Mouse (Mus musculus): ENCODE data around the gene Amdhd1. TPM values are rescaled to one million over a fixed set of nuclear protein-coding genes. Genes with fewer than 3 reads are reported as not detected.

The Amdhd1 gene
- total RNA-seq, 2 experiments from 2014 or later: 0.54 to 0.61 TPM

- DNase-seq (ENCODE audit: extremely low spot score in 1 of 2, low spot score in 2 of 2): no peak
- no peak overlapping the region for H3K27ac ChIP-seq
- TF ChIP-seq CTCF (IDR thresholded peaks at IDR 0.05): no peak
- H3K4me3 ChIP-seq: no peak overlapping the region
- intact Hi-C loops (cut with DNase I): no loop called here
These were observed 1.5 kb downstream of the Amdhd1 start for GRCm38 (mm10) chr10:93538287-93538686.

GRCm38 (mm10) chr10:93525329-93525728 is 14.5 kb downstream of the Amdhd1 start:
- intact Hi-C loops (cut with DNase I): no loop called here
- no peak for TF ChIP-seq CTCF (IDR thresholded peaks at IDR 0.05)
- Histone ChIP-seq H3K27ac (no peak overlapping the region), H3K4me3 (no peak overlapping the region)
- DNase-seq (ENCODE audit: extremely low spot score in 1 of 2, low spot score in 2 of 2): no peak

- Histone ChIP-seq H3K27ac (no peak overlapping the region), H3K4me3 (no peak overlapping the region)
- intact Hi-C loops (cut with DNase I): no loop called here
- DNase-seq (ENCODE audit: extremely low spot score in 1 of 2, low spot score in 2 of 2): no peak
- no peak for TF ChIP-seq CTCF (IDR thresholded peaks at IDR 0.05)
These were observed 18.8 kb downstream of the Amdhd1 start for GRCm38 (mm10) chr10:93520994-93521393.

GRCm38 (mm10) chr10:93519756-93520155 is 20.1 kb downstream of the Amdhd1 start:
- intact Hi-C loops (cut with DNase I): no loop called here
- no peak overlapping the region for H3K27ac ChIP-seq
- no peak for DNase-seq (ENCODE audit: extremely low spot score in 1 of 2, low spot score in 2 of 2)
- no peak overlapping the region for H3K4me3 ChIP-seq
- no peak for TF ChIP-seq CTCF (IDR thresholded peaks at IDR 0.05)

- intact Hi-C loops (cut with DNase I): no loop called here
- TF ChIP-seq CTCF (IDR thresholded peaks at IDR 0.05): no peak
- Histone ChIP-seq H3K4me3 (no peak overlapping the region), H3K27ac (no peak overlapping the region)
- DNase-seq (ENCODE audit: extremely low spot score in 1 of 2, low spot score in 2 of 2): no peak
These were observed 20.7 kb downstream of the Amdhd1 start for GRCm38 (mm10) chr10:93519159-93519558.

GRCm38 (mm10) chr10:93518620-93519019 is 21.2 kb downstream of the Amdhd1 start:
- TF ChIP-seq CTCF (IDR thresholded peaks at IDR 0.05): no peak
- DNase-seq (ENCODE audit: extremely low spot score in 1 of 2, low spot score in 2 of 2): no peak
- H3K27ac ChIP-seq: no peak overlapping the region
- intact Hi-C loops (cut with DNase I): no loop called here
- H3K4me3 ChIP-seq: no peak overlapping the region

- H3K4me3 ChIP-seq: no peak overlapping the region
- TF ChIP-seq CTCF (IDR thresholded peaks at IDR 0.05): no peak
- intact Hi-C loops (cut with DNase I): no loop called here
- no peak overlapping the region for H3K27ac ChIP-seq
- DNase-seq (ENCODE audit: extremely low spot score in 1 of 2, low spot score in 2 of 2): no peak
These were observed 21.6 kb downstream of the Amdhd1 start for GRCm38 (mm10) chr10:93518186-93518585.

GRCm38 (mm10) chr10:93517754-93518153 is 22.1 kb downstream of the Amdhd1 start:
- intact Hi-C loops (cut with DNase I): no loop called here
- no peak for TF ChIP-seq CTCF (IDR thresholded peaks at IDR 0.05)
- no peak for DNase-seq (ENCODE audit: extremely low spot score in 1 of 2, low spot score in 2 of 2)
- Histone ChIP-seq H3K27ac (no peak overlapping the region), H3K4me3 (no peak overlapping the region)

GRCm38 (mm10) chr10:93515927-93516326 is 23.9 kb downstream of the Amdhd1 start:
- Histone ChIP-seq H3K4me3 (no peak overlapping the region), H3K27ac (no peak overlapping the region)
- no peak for TF ChIP-seq CTCF (IDR thresholded peaks at IDR 0.05)
- intact Hi-C loops (cut with DNase I): no loop called here
- no peak for DNase-seq (ENCODE audit: extremely low spot score in 1 of 2, low spot score in 2 of 2)

GRCm38 (mm10) chr10:93515419-93515818 is 24.4 kb downstream of the Amdhd1 start:
- H3K27ac ChIP-seq: no peak overlapping the region
- no peak for DNase-seq (ENCODE audit: extremely low spot score in 1 of 2, low spot score in 2 of 2)
- H3K4me3 ChIP-seq: no peak overlapping the region
- intact Hi-C loops (cut with DNase I): no loop called here
- TF ChIP-seq CTCF (IDR thresholded peaks at IDR 0.05): no peak

- no peak for TF ChIP-seq CTCF (IDR thresholded peaks at IDR 0.05)
- no peak for DNase-seq (ENCODE audit: extremely low spot score in 1 of 2, low spot score in 2 of 2)
- no peak overlapping the region for H3K27ac ChIP-seq
- H3K4me3 ChIP-seq: no peak overlapping the region
- intact Hi-C loops (cut with DNase I): no loop called here
These were observed 30.2 kb downstream of the Amdhd1 start for GRCm38 (mm10) chr10:93509532-93510153.

- TF ChIP-seq CTCF (IDR thresholded peaks at IDR 0.05): no peak
- Histone ChIP-seq H3K4me3 (no peak overlapping the region), H3K27ac (no peak overlapping the region)
- intact Hi-C loops (cut with DNase I): no loop called here
- DNase-seq (ENCODE audit: extremely low spot score in 1 of 2, low spot score in 2 of 2): no peak
These were observed 31.4 kb downstream of the Amdhd1 start for GRCm38 (mm10) chr10:93508383-93508970.

- no peak for DNase-seq (ENCODE audit: extremely low spot score in 1 of 2, low spot score in 2 of 2)
- Histone ChIP-seq H3K4me3 (no peak overlapping the region), H3K27ac (no peak overlapping the region)
- intact Hi-C loops (cut with DNase I): no loop called here
- TF ChIP-seq CTCF (IDR thresholded peaks at IDR 0.05): no peak
These were observed 38.5 kb downstream of the Amdhd1 start for GRCm38 (mm10) chr10:93501346-93501745.
